Mouse (Mus musculus) forebrain, embryonic 16.5 days (tissue): ENCODE measurements around the gene Gpc6. TPM values are rescaled to one million over a fixed set of nuclear protein-coding genes. Genes with fewer than 3 reads are reported as not detected.

Experiments
- ATAC-seq: fragments of 200-750 bp; cut with Nextera tagmentation; 2 replicates; pipeline ENCODE4 v1.8.0; 2017; ENCODE audit warnings: mild to moderate bottlenecking, moderate library complexity
- H3K27ac ChIP-seq: fragments of 300-500 bp; sonication (generic); 2 replicates; pipeline ENCODE4 v1.5.1; 2014; ENCODE audit warnings: low read length, control low read depth
- H3K27me3 ChIP-seq: fragments of 300-500 bp; sonication (generic); replicated peaks from 2 replicates; pipeline ENCODE4 v1.6.1; 2014; ENCODE audit warnings: low read length; ENCODE audit not compliant: control insufficient read depth, insufficient read depth
- H3K36me3 ChIP-seq: fragments of 300-500 bp; sonication (generic); 2 replicates; pipeline ENCODE4 v1.6.1; 2014; ENCODE audit not compliant: control insufficient read depth, insufficient read depth
- H3K4me1 ChIP-seq: fragments of 300-500 bp; sonication (generic); replicated peaks from 2 replicates; pipeline ENCODE4 v1.6.1; 2014; ENCODE audit warnings: low read length; ENCODE audit not compliant: control insufficient read depth, insufficient read depth
- H3K4me2 ChIP-seq: fragments of 300-500 bp; sonication (generic); 2 replicates; pipeline ENCODE4 v1.6.1; 2014; ENCODE audit warnings: mild to moderate bottlenecking, low read length, control low read depth
- H3K4me3 ChIP-seq: fragments of 300-500 bp; sonication (generic); replicated peaks from 2 replicates; pipeline ENCODE4 v1.5.1; 2014; ENCODE audit warnings: mild to moderate bottlenecking, low read length, control low read depth
- H3K9ac ChIP-seq: fragments of 300-500 bp; sonication (generic); replicated peaks from 2 replicates; pipeline ENCODE4 v1.6.1; 2014; ENCODE audit warnings: low read depth, low read length, control low read depth
- H3K9me3 ChIP-seq: fragments of 300-500 bp; sonication (generic); 2 replicates; pipeline ENCODE4 v1.6.1; 2016; ENCODE audit warnings: low read length; ENCODE audit not compliant: control insufficient read depth
- WGBS: fragments of 180-500 bp; shearing (Covaris S2); extraction: QIAGEN DNeasy Blood & Tissue Kit; methylation state at CpG from one replicate; pipeline ENCODE4 v1.1.7; 2014; 5-methylcytosine and 5-hydroxymethylcytosine counted together
- polyA plus RNA-seq: library from polyadenylated mRNA; unstranded; fragments of >200 nt; fragmentation: Nextera tagmentation; extraction: Ambion mirVana; gene quantifications from 2 replicates; pipeline ENCODE4 v1.2.1, GENCODE M21; 2015

Gpc6 gene
- polyA plus RNA-seq, 1 experiment from 2014 or later, result 18.2 TPM

DNA sequence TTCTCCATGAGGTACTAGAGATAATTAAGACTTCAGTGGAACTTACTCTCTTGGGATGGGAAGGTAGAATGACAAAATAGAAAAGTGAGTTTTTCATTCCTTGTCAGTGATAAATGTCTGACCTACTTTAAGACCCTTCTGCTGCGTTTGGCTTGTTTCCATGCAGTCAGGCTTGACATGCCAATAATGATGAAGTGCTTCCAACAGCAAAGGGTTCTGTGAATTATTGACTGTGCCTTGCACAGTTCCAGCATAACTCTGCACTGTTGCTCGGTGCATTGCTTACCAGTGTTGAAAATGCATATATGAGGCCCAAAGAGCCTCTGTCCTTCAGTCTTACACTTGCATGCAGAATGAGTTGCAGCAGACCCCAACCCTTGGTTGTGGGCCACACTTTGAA lies 548.3 kb downstream of the Gpc6 start:
- no peaks in the 10 kb centered on the region for H3K9me3 ChIP-seq
- no peaks in the 10 kb centered on the region for H3K36me3 ChIP-seq
- H3K27me3 ChIP-seq, result no peaks in the 10 kb centered on the region
- 81% methylated on average over 2 of the region's 2 CpGs for WGBS
- ATAC-seq, result no peak
- H3K9ac ChIP-seq, result no peak overlapping the region
- H3K4me1 ChIP-seq, result no peaks in the 10 kb centered on the region
- H3K4me2 ChIP-seq, result no peak overlapping the region
- no peak overlapping the region for H3K27ac ChIP-seq
- H3K4me3 ChIP-seq, result no peak overlapping the region

DNA sequence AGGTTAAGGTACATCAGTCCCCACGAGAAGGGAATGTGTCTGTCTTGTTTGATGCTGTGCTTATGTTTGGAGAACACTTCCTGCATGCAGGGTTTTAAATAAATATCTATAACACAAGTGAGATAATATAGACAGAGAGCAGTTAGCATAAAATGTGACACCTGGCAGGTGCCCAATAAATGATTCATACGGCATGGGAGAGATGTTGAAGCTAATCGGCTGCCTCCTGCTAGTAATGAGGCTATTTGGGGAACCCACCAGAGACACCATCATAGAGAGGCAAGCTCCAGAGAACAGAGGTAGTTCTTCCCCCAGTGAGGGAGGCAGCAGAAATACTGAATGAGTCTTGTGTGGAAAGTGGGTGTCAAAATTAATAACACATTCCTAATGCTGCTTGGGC lies 553.8 kb downstream of the Gpc6 start:
- ATAC-seq, result no peak
- Histone ChIP-seq H3K9me3 (no peaks in the 10 kb centered on the region), H3K4me1 (no peaks in the 10 kb centered on the region), H3K9ac (no peak overlapping the region), H3K4me3 (no peak overlapping the region), H3K27ac (no peak overlapping the region), H3K27me3 (no peaks in the 10 kb centered on the region), H3K4me2 (no peak overlapping the region), H3K36me3 (no peaks in the 10 kb centered on the region)
- WGBS, result 57% methylated on average over 3 of the region's 3 CpGs

- H3K4me1 ChIP-seq, result no peaks in the 10 kb centered on the region; the same call in 1 of the 2 replicates
- no peaks in the 10 kb centered on the region for H3K9me3 ChIP-seq
Measured at GRCm38 (mm10) chr14:117487161-117487754, 562.1 kb downstream of the Gpc6 start.

DNA sequence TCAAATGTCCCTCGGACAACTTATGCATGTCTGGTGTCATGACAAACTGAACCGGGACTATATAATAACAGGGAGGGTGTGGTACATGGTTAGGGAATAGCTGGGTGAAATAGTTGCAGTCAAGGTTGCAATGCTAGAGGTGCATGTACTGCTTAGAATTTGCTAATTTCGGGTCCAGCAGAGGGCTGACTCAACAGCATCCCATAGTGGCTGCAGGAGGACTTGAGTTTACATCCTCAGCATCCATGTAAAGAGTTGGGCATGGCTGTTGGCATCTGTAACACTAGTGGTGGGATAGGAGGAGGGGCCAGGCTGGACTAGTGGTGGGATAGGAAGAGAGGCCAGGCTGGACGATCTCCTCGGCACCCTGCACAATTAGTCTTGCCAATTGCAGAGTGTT lies 565.4 kb downstream of the Gpc6 start:
- ATAC-seq, result no peak; the same call in 1 of the 2 replicates
- Histone ChIP-seq H3K27me3 (no peaks in the 10 kb centered on the region), H3K4me1 (no peaks in the 10 kb centered on the region; the same call in 1 of the 2 replicates), H3K27ac (no peak overlapping the region), H3K4me3 (no peak overlapping the region), H3K4me2 (no peak overlapping the region), H3K9ac (no peak overlapping the region), H3K9me3 (no peaks in the 10 kb centered on the region), H3K36me3 (no peaks in the 10 kb centered on the region)
- whole genome bisulfite sequencing, result 68% methylated on average over 5 of the region's 5 CpGs

More at GRCm38 (mm10) chr14:117487161-117487754, 562.1 kb downstream of the Gpc6 start:
- ATAC-seq, result no peak
- no peaks in the 10 kb centered on the region for H3K36me3 ChIP-seq
- no peak overlapping the region for H3K9ac ChIP-seq
- no peak overlapping the region for H3K27ac ChIP-seq
- H3K4me2 ChIP-seq, result no peak overlapping the region
- no peak overlapping the region for H3K4me3 ChIP-seq
- WGBS, result 68% methylated on average over 4 of the region's 4 CpGs
- no peaks in the 10 kb centered on the region for H3K27me3 ChIP-seq

DNA sequence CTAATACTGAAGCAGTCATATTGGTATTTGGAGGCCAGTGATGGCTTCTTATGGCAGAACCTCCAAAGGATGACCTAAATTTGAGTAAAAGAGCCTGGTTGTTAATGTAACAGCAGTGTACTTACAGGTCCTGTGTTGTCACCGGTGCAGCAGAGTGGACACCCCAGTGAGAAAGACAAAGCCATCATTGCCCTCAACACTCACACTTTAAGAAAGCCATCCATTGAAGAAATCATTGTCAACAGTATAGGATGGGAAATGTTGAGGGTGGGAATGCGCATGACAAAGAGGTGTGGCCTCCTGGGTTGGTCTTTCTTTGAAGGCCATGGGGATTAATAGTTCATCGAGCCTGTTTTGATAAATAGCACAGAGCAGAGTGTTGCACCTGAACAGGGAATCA lies 570.0 kb downstream of the Gpc6 start:
- H3K9ac ChIP-seq, result no peak overlapping the region
- H3K4me2 ChIP-seq, result no peak overlapping the region
- WGBS, result 74% methylated on average over 3 of the region's 3 CpGs
- H3K27ac ChIP-seq, result no peak overlapping the region
- no peak for ATAC-seq
- no peak overlapping the region for H3K4me3 ChIP-seq
- no peaks in the 10 kb centered on the region for H3K4me1 ChIP-seq
- H3K9me3 ChIP-seq, result no peaks in the 10 kb centered on the region
- no peaks in the 10 kb centered on the region for H3K36me3 ChIP-seq
- no peaks in the 10 kb centered on the region for H3K27me3 ChIP-seq

- no peak overlapping the region for H3K9ac ChIP-seq
- no peaks in the 10 kb centered on the region for H3K9me3 ChIP-seq
- no peaks in the 10 kb centered on the region for H3K36me3 ChIP-seq
- no peak overlapping the region for H3K4me2 ChIP-seq
- 85% methylated on average over 6 of the region's 6 CpGs for WGBS
- H3K27ac ChIP-seq, result no peak overlapping the region
- no peak for ATAC-seq
- no peak overlapping the region for H3K4me3 ChIP-seq
- H3K27me3 ChIP-seq, result no peaks in the 10 kb centered on the region
- H3K4me1 ChIP-seq, result no peaks in the 10 kb centered on the region
Measured at GRCm38 (mm10) chr14:117498785-117499184, 573.7 kb downstream of the Gpc6 start.

GRCm38 (mm10) chr14:117499354-117499753 lies 574.2 kb downstream of the Gpc6 start:
- Histone ChIP-seq H3K4me1 (no peaks in the 10 kb centered on the region), H3K4me2 (no peak overlapping the region), H3K27ac (no peak overlapping the region), H3K9ac (no peak overlapping the region), H3K9me3 (no peaks in the 10 kb centered on the region), H3K27me3 (no peaks in the 10 kb centered on the region), H3K4me3 (no peak overlapping the region), H3K36me3 (no peaks in the 10 kb centered on the region)
- 70% methylated on average over 4 of the region's 4 CpGs for WGBS
- no peak for ATAC-seq

DNA sequence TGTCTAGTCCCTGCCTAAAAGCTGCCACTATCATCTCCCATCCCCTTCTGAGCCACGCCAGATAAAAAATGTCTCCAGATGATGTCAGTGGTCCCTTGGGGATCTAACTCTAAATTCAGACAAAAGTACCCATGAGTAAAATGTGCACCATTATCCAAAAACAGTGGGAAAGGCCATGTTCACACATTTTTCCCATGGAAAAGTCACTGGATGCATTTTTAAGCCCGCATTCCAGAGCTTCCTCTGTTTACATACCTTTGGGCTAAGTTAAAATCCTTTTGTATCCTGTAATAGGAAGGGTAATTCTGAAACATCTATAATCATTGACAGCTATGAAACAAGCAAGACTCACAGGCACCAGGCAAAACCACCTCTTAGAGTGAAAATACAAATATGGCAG lies 589.7 kb downstream of the Gpc6 start:
- ATAC-seq, result no peak
- whole genome bisulfite sequencing, result 84% methylated on average over 2 of the region's 2 CpGs

DNA sequence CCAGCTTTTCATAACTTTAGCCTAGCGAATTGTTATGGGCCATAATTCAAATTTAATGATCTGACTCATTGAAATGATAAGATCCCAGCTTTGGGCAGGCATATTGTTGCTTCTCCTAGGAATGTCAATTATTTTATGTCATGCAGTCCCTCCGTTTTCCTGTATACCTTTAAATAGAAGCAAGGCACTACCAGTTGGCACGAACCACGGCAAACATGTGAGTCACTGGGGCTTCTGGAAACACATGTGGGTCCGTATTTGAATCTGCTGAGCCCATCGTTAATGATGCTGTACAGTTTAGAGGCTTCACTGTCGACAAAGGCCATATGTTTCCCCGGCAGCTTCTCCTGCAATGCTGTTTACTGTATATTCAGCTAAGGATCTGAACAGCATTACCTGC lies 594.5 kb downstream of the Gpc6 start:
- Histone ChIP-seq H3K27ac (no peak overlapping the region), H3K27me3 (no peaks in the 10 kb centered on the region), H3K4me3 (no peak overlapping the region), H3K9ac (no peak overlapping the region), H3K4me2 (no peak overlapping the region), H3K9me3 (no peaks in the 10 kb centered on the region), H3K36me3 (no peaks in the 10 kb centered on the region), H3K4me1 (no peaks in the 10 kb centered on the region)
- peak; percentile 54; the same call in 1 of the 2 replicates for ATAC-seq
- WGBS, result 48% methylated on average over 8 of the region's 8 CpGs

More for the DNA sequence above, 589.7 kb downstream of the Gpc6 start:
- H3K4me2 ChIP-seq, result no peak overlapping the region
- no peaks in the 10 kb centered on the region for H3K9me3 ChIP-seq
- no peak overlapping the region for H3K27ac ChIP-seq
- H3K9ac ChIP-seq, result no peak overlapping the region
- H3K27me3 ChIP-seq, result no peaks in the 10 kb centered on the region
- no peaks in the 10 kb centered on the region for H3K4me1 ChIP-seq
- H3K4me3 ChIP-seq, result no peak overlapping the region
- H3K36me3 ChIP-seq, result no peaks in the 10 kb centered on the region

- Histone ChIP-seq H3K27me3 (no peaks in the 10 kb centered on the region), H3K9me3 (no peaks in the 10 kb centered on the region), H3K27ac (no peak overlapping the region), H3K4me1 (0 out of 2 replicates have a peak, but pooled peaks cover 2% of the 10 kb centered on the region), H3K4me2 (no peak overlapping the region), H3K36me3 (no peaks in the 10 kb centered on the region), H3K9ac (no peak overlapping the region), H3K4me3 (no peak overlapping the region)
- ATAC-seq, result no peak
- 91% methylated on average over 2 of the region's 2 CpGs for WGBS
Measured at GRCm38 (mm10) chr14:117520706-117521105, 595.6 kb downstream of the Gpc6 start.
